Mouse (Mus musculus) intestine, postnatal 0 days (tissue): ENCODE measurements at regions not wholly inside any gene's neighbourhood (a gene's known extent, or its start where the extent isn't known, plus 50 kb on each side); places are given as distances from the start of the nearest gene placed in this dataset.

Experiments
- ATAC-seq: fragments of 200-750 bp; cut with Nextera tagmentation; 2 replicates; pipeline ENCODE4 v1.8.0; 2017; ENCODE audit warnings: mild to moderate bottlenecking, moderate TSS enrichment, moderate library complexity
- H3K27ac ChIP-seq: fragments of 300-500 bp; sonication (generic); 2 replicates; pipeline ENCODE4 v1.5.1; 2014; ENCODE audit warnings: mild to moderate bottlenecking, low read depth, low read length, moderate library complexity
- H3K27me3 ChIP-seq: fragments of 300-500 bp; sonication (generic); replicated peaks from 2 replicates; pipeline ENCODE4 v1.6.1; 2014; ENCODE audit warnings: low read length, mixed read lengths; ENCODE audit not compliant: control insufficient read depth, insufficient read depth
- H3K36me3 ChIP-seq: fragments of 300-500 bp; sonication (generic); 2 replicates; pipeline ENCODE4 v1.6.1; 2014; ENCODE audit warnings: mild to moderate bottlenecking, moderate library complexity; ENCODE audit not compliant: control insufficient read depth, insufficient read depth
- H3K4me1 ChIP-seq: fragments of 300-500 bp; sonication (generic); replicated peaks from 2 replicates; pipeline ENCODE4 v1.6.1; 2014; ENCODE audit warnings: antibody characterized with exemption, low read length, mixed read lengths; ENCODE audit not compliant: control insufficient read depth, insufficient read depth
- H3K4me2 ChIP-seq: fragments of 300-500 bp; sonication (generic); replicated peaks from 2 replicates; pipeline ENCODE4 v1.6.1; 2014; ENCODE audit warnings: low read depth, mild to moderate bottlenecking, moderate library complexity
- H3K4me3 ChIP-seq: fragments of 300-500 bp; sonication (generic); 2 replicates; pipeline ENCODE4 v1.5.1; 2014; ENCODE audit warnings: low read depth, low read length
- H3K9ac ChIP-seq: fragments of 300-500 bp; sonication (generic); 2 replicates; pipeline ENCODE4 v1.6.1; 2014; ENCODE audit warnings: mild to moderate bottlenecking, low read depth, low read length
- H3K9me3 ChIP-seq: fragments of 300-500 bp; sonication (generic); 2 replicates; pipeline ENCODE4 v1.6.1; 2016; ENCODE audit warnings: mixed run types; ENCODE audit not compliant: control insufficient read depth
- CTCF ChIP-seq: sonication (generic); IDR thresholded peaks from 2 replicates; pipeline ENCODE4 v1.5.1; 2016; ENCODE audit warnings: low read depth, mild to moderate bottlenecking, control low read depth, antibody characterized with exemption, moderate library complexity
- WGBS: fragments of 180-500 bp; shearing (Covaris S2); extraction: QIAGEN DNeasy Blood & Tissue Kit; methylation state at CpG from one replicate; pipeline ENCODE4 v1.1.7; 2014; 5-methylcytosine and 5-hydroxymethylcytosine counted together

- H3K36me3 ChIP-seq = no peaks in the 10 kb centered on the region
- no peak overlapping the region for H3K9ac ChIP-seq
- H3K4me3 ChIP-seq = no peak overlapping the region
- H3K27ac ChIP-seq = no peak overlapping the region
- H3K27me3 ChIP-seq = no peaks in the 10 kb centered on the region
- ATAC-seq = no peak
- no peak for TF ChIP-seq CTCF
- no peaks in the 10 kb centered on the region for H3K9me3 ChIP-seq
- no peak overlapping the region for H3K4me2 ChIP-seq
- 76% methylated on average over 3 of the region's 3 CpGs for WGBS
- no peaks in the 10 kb centered on the region for H3K4me1 ChIP-seq
These were observed 384.7 kb downstream of the Rfpl4b start for GRCm38 (mm10) chr10:38436907-38437306.

GRCm38 (mm10) chr10:38421541-38421940, 400.0 kb downstream of the Rfpl4b start:
- H3K4me3 ChIP-seq = no peak overlapping the region
- H3K27me3 ChIP-seq = no peaks in the 10 kb centered on the region
- TF ChIP-seq CTCF = no peak
- no peak overlapping the region for H3K4me2 ChIP-seq
- H3K9me3 ChIP-seq = no peaks in the 10 kb centered on the region
- H3K4me1 ChIP-seq = no peaks in the 10 kb centered on the region
- H3K36me3 ChIP-seq = no peaks in the 10 kb centered on the region
- WGBS = 79% methylated on average over 3 of the region's 3 CpGs
- H3K27ac ChIP-seq = no peak overlapping the region
- ATAC-seq = no peak
- no peak overlapping the region for H3K9ac ChIP-seq

- Histone ChIP-seq H3K36me3 (no peaks in the 10 kb centered on the region), H3K9me3 (no peaks in the 10 kb centered on the region), H3K4me1 (no peaks in the 10 kb centered on the region), H3K4me2 (no peak overlapping the region), H3K4me3 (no peak overlapping the region), H3K9ac (no peak overlapping the region), H3K27me3 (no peaks in the 10 kb centered on the region), H3K27ac (no peak overlapping the region)
- no peak for ATAC-seq
- TF ChIP-seq CTCF = no peak
These were observed 401.8 kb downstream of the Rfpl4b start for GRCm38 (mm10) chr10:38419771-38420170.

- H3K4me2 ChIP-seq = no peak overlapping the region
- H3K36me3 ChIP-seq = no peaks in the 10 kb centered on the region
- H3K9ac ChIP-seq = no peak overlapping the region
- H3K9me3 ChIP-seq = no peaks in the 10 kb centered on the region
- H3K27ac ChIP-seq = no peak overlapping the region
- no peaks in the 10 kb centered on the region for H3K4me1 ChIP-seq
- H3K4me3 ChIP-seq = no peak overlapping the region
- TF ChIP-seq CTCF = no peak
- WGBS = 26% methylated on average over 2 of the region's 2 CpGs
- no peaks in the 10 kb centered on the region for H3K27me3 ChIP-seq
- peak; percentile 60 for ATAC-seq
These were observed 438.4 kb downstream of the Rfpl4b start for GRCm38 (mm10) chr10:38383161-38383560.

GRCm38 (mm10) chr10:38381873-38382296, 439.7 kb downstream of the Rfpl4b start:
- TF ChIP-seq CTCF = no peak
- 90% methylated on average over 7 of the region's 7 CpGs for WGBS
- H3K9ac ChIP-seq = no peak overlapping the region
- H3K4me1 ChIP-seq = no peaks in the 10 kb centered on the region
- H3K36me3 ChIP-seq = no peaks in the 10 kb centered on the region
- H3K27me3 ChIP-seq = no peaks in the 10 kb centered on the region
- no peak overlapping the region for H3K27ac ChIP-seq
- no peak overlapping the region for H3K4me2 ChIP-seq
- no peak overlapping the region for H3K4me3 ChIP-seq
- ATAC-seq = no peak
- no peaks in the 10 kb centered on the region for H3K9me3 ChIP-seq

- H3K27ac ChIP-seq = no peak overlapping the region
- H3K9ac ChIP-seq = no peak overlapping the region
- no peak for ATAC-seq
- no peaks in the 10 kb centered on the region for H3K4me1 ChIP-seq
- WGBS = 66% methylated on average over 2 of the region's 2 CpGs
- no peaks in the 10 kb centered on the region for H3K9me3 ChIP-seq
- no peak overlapping the region for H3K4me2 ChIP-seq
- no peak for TF ChIP-seq CTCF
- H3K4me3 ChIP-seq = no peak overlapping the region
- no peaks in the 10 kb centered on the region for H3K36me3 ChIP-seq
- H3K27me3 ChIP-seq = no peaks in the 10 kb centered on the region
These were observed 441.2 kb downstream of the Rfpl4b start for GRCm38 (mm10) chr10:38380388-38380787.

GRCm38 (mm10) chr10:38366776-38367175, 454.8 kb downstream of the Rfpl4b start:
- Histone ChIP-seq H3K27me3 (no peaks in the 10 kb centered on the region), H3K36me3 (no peaks in the 10 kb centered on the region), H3K27ac (no peak overlapping the region), H3K4me1 (no peaks in the 10 kb centered on the region), H3K9ac (no peak overlapping the region), H3K9me3 (no peaks in the 10 kb centered on the region), H3K4me2 (no peak overlapping the region), H3K4me3 (no peak overlapping the region)
- 89% methylated on average over 2 of the region's 2 CpGs for WGBS
- ATAC-seq = no peak
- no peak for TF ChIP-seq CTCF
